25 mouse cellular contexts compared by ENCODE assay signal in the genomic region with DNA sequence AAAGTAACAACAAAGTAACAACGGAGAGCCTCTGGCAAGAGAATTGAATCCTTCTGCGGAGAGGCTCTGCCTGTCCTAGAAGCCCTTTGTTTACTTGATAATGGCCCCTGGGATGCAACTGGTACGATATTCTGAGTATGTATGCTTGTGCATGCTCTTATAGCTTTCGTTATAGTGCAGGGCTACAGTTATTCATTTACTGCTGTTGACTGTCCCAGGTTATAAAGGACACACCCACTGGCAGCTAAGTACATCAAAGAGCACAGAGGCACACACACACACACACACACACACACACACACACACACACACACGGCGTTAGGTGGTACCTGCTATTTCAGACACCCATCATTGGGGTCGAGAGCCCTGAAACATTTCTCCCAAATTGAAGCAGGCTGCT.
"Had no signal": no experiment of that assay in that cellular context is flagged by ENCODE, and none has a peak within 500 bp of the region (broad histone marks: within the 10 kb centered on the region; RNA-seq: fewer than 3 reads in every experiment).

No protein-coding gene starts in this region.

- ATAC-seq: hindbrain, embryonic 16.5 days had no signal

- H3K27ac ChIP-seq: heart, adult 2 months; heart, embryonic 13.5 days; heart, embryonic 15.5 days; hindbrain, embryonic 12.5 days; hindbrain, embryonic 14.5 days; kidney, embryonic 15.5 days; kidney, postnatal 0 days; limb, embryonic 10.5 days; limb, embryonic 12.5 days; liver, embryonic 13.5 days had no signal

- H3K9me3 ChIP-seq: heart, embryonic 15.5 days; hindbrain, embryonic 12.5 days; kidney, embryonic 15.5 days; limb, embryonic 10.5 days; liver, embryonic 13.5 days had no signal

- DNase-seq: gastrocnemius, postnatal 14 days; gastrocnemius, postnatal 36 days; heart, adult 2 months; heart, postnatal 14 days; heart, postnatal 36 days; kidney, adult 11 months; kidney, adult 2 months; kidney, adult 9 months; kidney, postnatal 14 days; kidney, postnatal 36 days; layer of hippocampus, adult 9-11 months; layer of hippocampus, postnatal 36 days; liver; liver, embryonic 13.5 days had no signal

- H3K4me2 ChIP-seq: heart, embryonic 11.5 days; heart, embryonic 13.5 days; heart, embryonic 15.5 days; hindbrain, embryonic 12.5 days; hindbrain, embryonic 14.5 days; kidney, embryonic 15.5 days; limb, embryonic 12.5 days; liver, embryonic 11.5 days; liver, embryonic 13.5 days had no signal

- H3K4me3 ChIP-seq: heart, adult 2 months; heart, embryonic 13.5 days; heart, embryonic 15.5 days; hindbrain, embryonic 12.5 days; kidney, embryonic 15.5 days; limb, embryonic 10.5 days; limb, embryonic 12.5 days; liver, embryonic 13.5 days had no signal

- H3K9ac ChIP-seq: heart, embryonic 13.5 days; heart, embryonic 15.5 days; hindbrain, embryonic 12.5 days; hindbrain, embryonic 14.5 days; kidney, embryonic 15.5 days; limb, embryonic 12.5 days; liver, embryonic 13.5 days had no signal

- H3K36me3 ChIP-seq: heart, embryonic 15.5 days; kidney, embryonic 15.5 days; limb, embryonic 10.5 days; limb, embryonic 12.5 days; liver, embryonic 13.5 days had no signal

- H3K27me3 ChIP-seq: heart, embryonic 13.5 days; heart, embryonic 15.5 days; hindbrain, embryonic 12.5 days; kidney, embryonic 15.5 days; limb, embryonic 12.5 days; liver, embryonic 13.5 days had no signal
